ENCODE assay signal across 8 mouse cellular contexts in the genomic region with DNA sequence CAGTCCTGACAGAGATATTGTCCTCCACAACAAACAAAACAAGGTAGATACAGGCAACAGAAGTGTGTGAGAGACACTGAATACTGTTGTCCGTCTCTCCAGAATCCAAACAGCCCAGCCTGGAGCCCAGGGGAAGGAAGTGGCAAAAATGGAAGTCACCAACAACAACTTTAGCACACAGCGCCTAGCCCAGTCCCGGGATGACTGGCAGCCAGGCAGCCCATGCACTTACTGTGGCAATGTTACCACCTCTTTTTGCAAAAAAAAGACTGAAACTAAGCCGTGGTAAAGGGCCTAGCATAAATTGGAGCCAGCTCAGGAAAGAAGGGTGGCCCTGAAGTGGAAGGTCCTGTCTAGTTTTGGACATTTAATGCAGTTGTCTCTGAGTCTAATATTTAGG. TPM values are rescaled to one million over a fixed set of nuclear protein-coding genes. Genes with fewer than 3 reads are reported as not detected.
DNase-seq lines count a peak whose midpoint lies in the region; ATAC-seq and TF ChIP-seq lines count a peak whose summit lies in the region.

No protein-coding gene starts in this region.

- TF ChIP-seq EP300 in heart, postnatal 0 days (IDR thresholded peaks at IDR 0.05; ENCODE audit: low read depth), result no peak

- H3K27me3 ChIP-seq in heart, postnatal 0 days (ENCODE audit: control insufficient read depth, insufficient read depth, low read length), result no peaks in the 10 kb centered on the region
- no peaks in the 10 kb centered on the region for H3K27me3 ChIP-seq in hindbrain, embryonic 10.5 days (ENCODE audit: insufficient read depth, poor library complexity, severe bottlenecking)
- no peaks in the 10 kb centered on the region; the same call in 1 of the 2 replicates for H3K27me3 ChIP-seq in liver, embryonic 16.5 days (ENCODE audit: control insufficient read depth, insufficient read depth, low read depth, low read length)

- 6% methylated on average over 4 of the region's 4 CpGs for WGBS in heart, postnatal 0 days
- WGBS in hindbrain, embryonic 10.5 days, result 15% methylated on average over 4 of the region's 4 CpGs
- WGBS in liver, embryonic 16.5 days (ENCODE audit: insufficient replicate concordance), result 0% methylated on average over 4 of the region's 4 CpGs

- peaks cover 9% of the 10 kb centered on the region for H3K4me1 ChIP-seq in heart, postnatal 0 days (ENCODE audit: control insufficient read depth, insufficient read depth)
- H3K4me1 ChIP-seq in hindbrain, embryonic 10.5 days (replicated peaks), result peaks cover 19% of the 10 kb centered on the region
- H3K4me1 ChIP-seq in liver, embryonic 16.5 days (ENCODE audit: control insufficient read depth, low read depth, low read length), result peaks cover 32% of the 10 kb centered on the region

- H3K27ac ChIP-seq in heart, postnatal 0 days (ENCODE audit: low read depth), result peak overlapping the region; percentile 88
- peak overlapping the region; percentile 91 for H3K27ac ChIP-seq in hindbrain, embryonic 10.5 days
- peak overlapping the region; percentile 99 for H3K27ac ChIP-seq in liver, embryonic 16.5 days (ENCODE audit: low read length)

- H3K9me3 ChIP-seq in heart, postnatal 0 days (replicated peaks; ENCODE audit: control insufficient read depth, low read length), result no peaks in the 10 kb centered on the region
- H3K9me3 ChIP-seq in hindbrain, embryonic 10.5 days, result no peaks in the 10 kb centered on the region
- no peaks in the 10 kb centered on the region for H3K9me3 ChIP-seq in liver, embryonic 16.5 days (replicated peaks; ENCODE audit: control insufficient read depth, low read length)

- H3K9ac ChIP-seq in heart, postnatal 0 days (replicated peaks; ENCODE audit: low read depth, low read length), result peak overlapping the region; percentile 95
- H3K9ac ChIP-seq in liver, embryonic 16.5 days (ENCODE audit: low read depth, low read length), result peak overlapping the region; percentile 96

- ATAC-seq in heart, postnatal 0 days (ENCODE audit: insufficient read depth, low read depth), result no peak
- ATAC-seq in liver, embryonic 16.5 days (ENCODE audit: low read depth), result no peak

- peaks cover 33% of the 10 kb centered on the region for H3K36me3 ChIP-seq in heart, postnatal 0 days (replicated peaks; ENCODE audit: control insufficient read depth, insufficient read depth, low read length)
- peaks cover 46% of the 10 kb centered on the region for H3K36me3 ChIP-seq in hindbrain, embryonic 10.5 days
- H3K36me3 ChIP-seq in liver, embryonic 16.5 days (ENCODE audit: control insufficient read depth, insufficient read depth), result peaks cover 32% of the 10 kb centered on the region

- no peak for DNase-seq in heart, postnatal 0 days (ENCODE audit: low spot score)
- DNase-seq in heart, adult 11 months, result no peak
- peak; percentile 16 for DNase-seq in NIH3T3 (ENCODE audit: low read depth)
- DNase-seq in hindbrain, embryonic 10.5 days (ENCODE audit: low spot score), result no peak
- no peak for DNase-seq in ovary, postnatal 36 days (ENCODE audit: low spot score)
- no peak for DNase-seq in testis, postnatal 10 days (ENCODE audit: low spot score)
- no peak for DNase-seq in right cerebral cortex, adult 2 months (ENCODE audit: low spot score in 2 of 2)

- peak overlapping the region; percentile 89 for H3K4me2 ChIP-seq in heart, postnatal 0 days (ENCODE audit: low read depth, low read length)
- peak overlapping the region; percentile 70 for H3K4me2 ChIP-seq in liver, embryonic 16.5 days (ENCODE audit: low read depth, low read length)

- H3K4me3 ChIP-seq in heart, postnatal 0 days (ENCODE audit: low read depth, low read length), result peak overlapping the region; percentile 99
- H3K4me3 ChIP-seq in hindbrain, embryonic 10.5 days, result peak overlapping the region; percentile 80
- peak overlapping the region; percentile 96 for H3K4me3 ChIP-seq in liver, embryonic 16.5 days (ENCODE audit: low read depth, low read length)

- no peak for TF ChIP-seq CTCF in heart, postnatal 0 days (IDR thresholded peaks at IDR 0.05; ENCODE audit: low read depth)

RNA-seq across cellular contexts. Expression of a gene that starts 0.8 kb away (rescaled TPM):
- 8.7 and 10.5 TPM in 2 replicates for total RNA-seq in heart, postnatal 0 days (2014; rRNA removed; ENCODE audit: low replicate concordance)
- 6.1 and 6.7 TPM in 2 replicates for polyA plus RNA-seq in heart, postnatal 0 days (2015; fragmentation: Nextera tagmentation; extraction: Ambion mirVana)
- 10.4 and 11.1 TPM in 2 replicates for polyA plus RNA-seq in hindbrain, embryonic 10.5 days (2016; fragmentation: Nextera tagmentation; extraction: Ambion mirVana)
- 44.3 and 50.1 TPM in 2 replicates for polyA plus RNA-seq in liver, embryonic 16.5 days (2015; fragmentation: Nextera tagmentation; extraction: Ambion mirVana)

RNA-seq across cellular contexts. Expression of a gene that starts 1.2 kb away (rescaled TPM):
- total RNA-seq in heart, postnatal 0 days (2014; rRNA removed; ENCODE audit: low replicate concordance), result not detected in 2 replicates
- 0.30 TPM in 1 of 2 replicates, not detected in the other for polyA plus RNA-seq in heart, postnatal 0 days (2015; fragmentation: Nextera tagmentation; extraction: Ambion mirVana)
- 0.51 and 1.8 TPM in 2 replicates for polyA plus RNA-seq in hindbrain, embryonic 10.5 days (2016; fragmentation: Nextera tagmentation; extraction: Ambion mirVana)
- 0.07 TPM in 2 replicates for polyA plus RNA-seq in liver, embryonic 16.5 days (2015; fragmentation: Nextera tagmentation; extraction: Ambion mirVana)

RNA-seq across cellular contexts. Expression of a gene that starts 26.7 kb away (rescaled TPM):
- 28.3 and 32.2 TPM in 2 replicates for total RNA-seq in heart, postnatal 0 days (2014; rRNA removed; ENCODE audit: low replicate concordance)
- polyA plus RNA-seq in heart, postnatal 0 days (2015; fragmentation: Nextera tagmentation; extraction: Ambion mirVana), result 11.5 and 12.9 TPM in 2 replicates
- polyA plus RNA-seq in hindbrain, embryonic 10.5 days (2016; fragmentation: Nextera tagmentation; extraction: Ambion mirVana), result 55.2 and 58.1 TPM in 2 replicates
- 19.1 and 20.5 TPM in 2 replicates for polyA plus RNA-seq in liver, embryonic 16.5 days (2015; fragmentation: Nextera tagmentation; extraction: Ambion mirVana)

RNA-seq across cellular contexts. Expression of a gene that starts 28.6 kb away (rescaled TPM):
- 59.5 and 81.1 TPM in 2 replicates for total RNA-seq in heart, postnatal 0 days (2014; rRNA removed; ENCODE audit: low replicate concordance)
- 35.5 and 36.6 TPM in 2 replicates for polyA plus RNA-seq in heart, postnatal 0 days (2015; fragmentation: Nextera tagmentation; extraction: Ambion mirVana)
- 78.3 and 83.5 TPM in 2 replicates for polyA plus RNA-seq in hindbrain, embryonic 10.5 days (2016; fragmentation: Nextera tagmentation; extraction: Ambion mirVana)
- polyA plus RNA-seq in liver, embryonic 16.5 days (2015; fragmentation: Nextera tagmentation; extraction: Ambion mirVana), result 25.4 and 26.4 TPM in 2 replicates

RNA-seq across cellular contexts. Expression of a gene that starts 34.0 kb away (rescaled TPM):
- total RNA-seq in heart, postnatal 0 days (2014; rRNA removed; ENCODE audit: low replicate concordance), result 19.4 and 38.0 TPM in 2 replicates
- polyA plus RNA-seq in heart, postnatal 0 days (2015; fragmentation: Nextera tagmentation; extraction: Ambion mirVana), result 135 and 147 TPM in 2 replicates
- 364 and 407 TPM in 2 replicates for polyA plus RNA-seq in hindbrain, embryonic 10.5 days (2016; fragmentation: Nextera tagmentation; extraction: Ambion mirVana)
- 88.9 and 95.7 TPM in 2 replicates for polyA plus RNA-seq in liver, embryonic 16.5 days (2015; fragmentation: Nextera tagmentation; extraction: Ambion mirVana)
